Mouse (Mus musculus) naive thymus-derived CD4-positive, alpha-beta T cell, adult 2 months (primary cell): ENCODE measurements around the gene Gmeb2.

Experiments
- DNase-seq: peaks from one replicate; pipeline ENCODE4 v3.0.0-alpha.2; 2011; ENCODE audit warnings: low read depth

Gene Gmeb2

GRCm38 (mm10) chr2:181224994-181225393 lies 62.8 kb downstream of the Gmeb2 start:
- no peak for DNase-seq

- DNase-seq = no peak
These were observed 67.5 kb downstream of the Gmeb2 start for GRCm38 (mm10) chr2:181220361-181220760.

- peak; percentile 95 for DNase-seq
These were observed 68.2 kb downstream of the Gmeb2 start, which contains the start of gene Fndc11 for GRCm38 (mm10) chr2:181219538-181220216. Gene Fndc11 (plus strand): TSS chr2:181220013.

- DNase-seq = no peak
These were observed 68.9 kb downstream of the Gmeb2 start for GRCm38 (mm10) chr2:181218881-181219485.

- no peak for DNase-seq
These were observed 71.8 kb downstream of the Gmeb2 start for GRCm38 (mm10) chr2:181216037-181216436.

- DNase-seq = peak; percentile 63
These were observed 74.8 kb downstream of the Gmeb2 start, which contains the start of gene Srms for GRCm38 (mm10) chr2:181213021-181213445. Gene Srms (minus strand): TSS chr2:181213185.

- peak; percentile 58 for DNase-seq
These were observed 75.3 kb downstream of the Gmeb2 start for GRCm38 (mm10) chr2:181212389-181213020.

GRCm38 (mm10) chr2:181206118-181206517 lies 81.7 kb downstream of the Gmeb2 start:
- no peak for DNase-seq

- no peak for DNase-seq
These were observed 82.2 kb downstream of the Gmeb2 start for GRCm38 (mm10) chr2:181205678-181206077.

GRCm38 (mm10) chr2:181202886-181203285 lies 84.9 kb downstream of the Gmeb2 start:
- DNase-seq = no peak

GRCm38 (mm10) chr2:181202422-181202821 lies 85.4 kb downstream of the Gmeb2 start, which contains the start of gene Ptk6:
Gene Ptk6 (minus strand): TSS chr2:181202789.
- DNase-seq = no peak

- DNase-seq = no peak
These were observed 86.2 kb downstream of the Gmeb2 start for GRCm38 (mm10) chr2:181201606-181202005.
